8 mouse cellular contexts compared by ENCODE assay signal in the genomic region with DNA sequence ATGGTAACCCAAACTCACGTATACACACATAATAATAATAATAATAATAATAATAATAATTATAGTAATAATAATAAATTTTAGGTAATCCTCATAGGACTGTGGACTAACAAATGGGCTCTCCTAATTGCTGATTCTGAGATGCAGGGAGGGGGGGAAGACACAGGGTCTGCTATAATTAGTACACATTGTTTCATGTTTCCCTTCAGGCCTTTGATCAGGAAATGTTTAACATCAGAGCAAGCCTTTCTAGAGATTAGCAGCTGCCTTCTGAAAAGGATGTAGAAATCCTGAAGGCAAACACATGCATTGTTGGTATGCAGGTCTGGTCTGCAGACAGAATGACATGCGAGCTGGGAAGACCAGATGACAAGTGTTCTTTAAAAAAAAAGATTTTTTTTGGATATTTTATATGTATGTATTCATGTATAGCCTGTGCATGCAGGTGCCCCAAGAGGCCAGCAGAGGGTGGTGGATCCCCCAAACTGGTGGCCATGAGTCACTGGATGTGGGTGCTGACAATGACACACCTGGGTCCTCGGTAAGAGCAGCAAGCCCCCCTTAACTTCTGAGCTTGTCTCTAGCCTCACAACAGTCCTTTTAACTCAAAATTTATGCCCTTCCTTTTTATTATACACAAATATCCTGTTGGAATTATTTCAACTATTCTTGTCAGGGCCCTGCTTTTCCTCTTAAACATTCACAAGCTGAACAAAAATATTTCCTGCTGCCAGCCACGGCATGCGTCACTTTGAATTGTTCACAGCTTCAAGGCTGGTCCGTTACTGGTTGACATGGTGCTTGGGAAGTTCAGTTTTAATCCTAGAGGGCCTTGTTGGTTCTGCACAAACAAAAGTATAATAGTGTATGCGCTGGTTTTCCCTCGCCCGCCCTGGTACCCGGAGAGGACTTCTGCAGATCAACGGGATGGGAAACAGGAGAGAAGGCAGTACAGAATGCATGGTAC.
DNase-seq lines count a peak whose midpoint lies in the region; ATAC-seq and TF ChIP-seq lines count a peak whose summit lies in the region.

No protein-coding gene starts in this region.

- no peak overlapping the region for H3K4me3 ChIP-seq in left cerebral cortex, adult 2 months
- H3K4me3 ChIP-seq in midbrain, embryonic 15.5 days = no peak overlapping the region

- peak; percentile 64 for ATAC-seq in midbrain, embryonic 15.5 days (replicated peaks)
- ATAC-seq in cerebellum, adult (ENCODE audit: insufficient number of reproducible peaks, low FRiP score, low TSS enrichment) = no peak

- H3K9ac ChIP-seq in midbrain, embryonic 15.5 days = no peak overlapping the region

- H3K36me3 ChIP-seq in midbrain, embryonic 15.5 days (replicated peaks) = no peaks in the 10 kb centered on the region

- 64% methylated on average over 11 of the region's 11 CpGs for WGBS in midbrain, embryonic 15.5 days

- no peaks in the 10 kb centered on the region for H3K27me3 ChIP-seq in midbrain, embryonic 15.5 days (replicated peaks)

- no peak overlapping the region for H3K4me2 ChIP-seq in midbrain, embryonic 15.5 days

- no peak overlapping the region for H3K27ac ChIP-seq in left cerebral cortex, adult 2 months
- H3K27ac ChIP-seq in midbrain, embryonic 15.5 days = peak overlapping the region; percentile 57; the same call in 1 of the 2 replicates

- no peak for DNase-seq in left cerebral cortex, adult 2 months (ENCODE audit: extremely low spot score in 1 of 2, low spot score in 2 of 2)
- DNase-seq in left cerebral cortex, adult 8-10 months (ENCODE audit: low spot score in 2 of 2) = no peak
- DNase-seq in brain, adult 2 months (ENCODE audit: low read depth, low spot score) = peak; percentile 14
- DNase-seq in kidney, adult 9 months = peak; percentile 23
- no peak for DNase-seq in right cerebral cortex, adult 2 months (ENCODE audit: low spot score in 2 of 2)
- DNase-seq in T-cell, adult 2 months (ENCODE audit: low spot score) = no peak

- no peaks in the 10 kb centered on the region for H3K9me3 ChIP-seq in midbrain, embryonic 15.5 days

- intact Hi-C loops in left cerebral cortex, adult 2 months (cut with DNase I) = no loop called here

- TF ChIP-seq CTCF in left cerebral cortex, adult 2 months (IDR thresholded peaks at IDR 0.05) = peak; percentile 34

- peaks cover 8% of the 10 kb centered on the region; the same call in 1 of the 2 replicates for H3K4me1 ChIP-seq in midbrain, embryonic 15.5 days

Comparison
In these comparisons a context has a peak if more than half of its experiments do, and no peak if none do; other contexts are left out.
1. DNase-seq: peak in brain, adult 2 months (single experiment) and kidney, adult 9 months (single experiment); none in left cerebral cortex, adult 2 months (0 of 2), left cerebral cortex, adult 8-10 months (0 of 2), right cerebral cortex, adult 2 months (0 of 2) and T-cell, adult 2 months (single experiment).